Mouse (Mus musculus): ENCODE measurements around the gene Gigyf2.

DNA sequence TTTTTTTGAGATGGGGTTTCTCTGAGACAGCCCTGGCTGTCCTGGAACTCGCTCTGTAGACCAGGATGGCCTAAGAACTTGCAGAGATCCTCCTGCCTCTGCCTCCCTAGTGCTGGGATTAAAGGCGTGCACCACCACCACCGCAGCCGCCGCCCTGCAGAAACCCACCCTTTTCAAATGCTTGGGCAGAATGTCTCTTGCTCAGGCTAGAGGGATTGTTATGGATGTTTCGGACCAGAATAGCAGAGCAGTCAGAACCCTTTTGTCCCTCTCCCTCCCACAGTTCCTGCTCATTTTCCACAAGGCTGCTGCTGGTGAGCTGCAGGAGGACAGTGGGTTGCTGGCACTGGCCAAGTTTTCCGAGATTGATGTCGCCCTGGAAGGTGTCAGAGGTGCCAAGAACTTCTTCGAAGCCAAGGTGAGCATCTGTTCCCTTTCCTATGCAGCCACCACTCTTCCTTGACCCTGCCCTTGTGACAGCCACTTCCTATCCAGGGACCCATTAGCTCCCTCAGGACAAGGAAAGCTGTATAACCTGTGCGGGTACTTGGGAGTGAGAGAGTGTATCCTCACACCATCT lies 29.4 kb upstream of the Gigyf2 start:
- TF ChIP-seq CTCF (IDR thresholded peaks at IDR 0.05; ENCODE audit: low read depth, low read length), result no peak
- no peak for TF ChIP-seq GATA1 (IDR thresholded peaks at IDR 0.05; ENCODE audit: borderline replicate concordance, low read length)
- no peak for TF ChIP-seq TAL1 (conservative IDR thresholded peaks at IDR 0.05; ENCODE audit: low read depth, low read length)
- no peak for TF ChIP-seq GATA2 (IDR thresholded peaks at IDR 0.05; ENCODE audit: borderline replicate concordance, low read depth, low read length)
